In genomic region chr6:94631051-94631778, GRCm38 (mm10) we compare ENCODE assay signal across 9 mouse cellular contexts.
DNase-seq lines count a peak whose midpoint lies in the region; ATAC-seq and TF ChIP-seq lines count a peak whose summit lies in the region.
"Had no signal": no experiment of that assay in that cellular context is flagged by ENCODE, and none has a peak within 500 bp of the region (broad histone marks: within the 10 kb centered on the region; RNA-seq: fewer than 3 reads in every experiment).

No protein-coding gene starts in this region.

- no peaks in the 10 kb centered on the region for H3K27me3 ChIP-seq in E14TG2a.4 (ENCODE audit: insufficient read depth, low read length)
- no peaks in the 10 kb centered on the region for H3K27me3 ChIP-seq in forebrain, embryonic 14.5 days (replicated peaks; ENCODE audit: control insufficient read depth, insufficient read depth, low read length)

- WGBS in forebrain, embryonic 14.5 days: 38% methylated on average over 7 of the region's 7 CpGs

- H3K4me2 ChIP-seq in forebrain, embryonic 14.5 days (ENCODE audit: low read length): no peak overlapping the region

- ATAC-seq in forebrain, embryonic 14.5 days: peak; percentile 69
- no peak for ATAC-seq in cerebellum, adult (ENCODE audit: insufficient number of reproducible peaks, low FRiP score, low TSS enrichment)

- H3K9ac ChIP-seq in forebrain, embryonic 14.5 days (ENCODE audit: low read length): no peak overlapping the region
- H3K9ac ChIP-seq: liver, embryonic 14.5 days had no signal

- peaks cover 79% of the 10 kb centered on the region for H3K4me1 ChIP-seq in E14TG2a.4 (replicated peaks; ENCODE audit: low read depth, low read length)
- peaks cover 22% of the 10 kb centered on the region for H3K4me1 ChIP-seq in forebrain, embryonic 14.5 days (ENCODE audit: control insufficient read depth, insufficient read depth, low read length)

- H3K9me3 ChIP-seq in E14TG2a.4 (ENCODE audit: low read length): no peaks in the 10 kb centered on the region
- no peaks in the 10 kb centered on the region for H3K9me3 ChIP-seq in forebrain, embryonic 14.5 days (replicated peaks; ENCODE audit: control insufficient read depth, low read length)

- peak; percentile 47 for DNase-seq in cerebellum, adult 9-11 months
- DNase-seq in cerebellum, adult 11 months: no peak
- peak; percentile 72 for DNase-seq in forebrain, embryonic 14.5 days (ENCODE audit: low spot score)
- peak; percentile 72 for DNase-seq in lung, postnatal 10 days
- DNase-seq in MN1 (ENCODE audit: low spot score): no peak
- DNase-seq in ovary, postnatal 14 days (ENCODE audit: low spot score): no peak

- H3K4me3 ChIP-seq in E14TG2a.4 (replicated peaks; ENCODE audit: low read length): peak overlapping the region; percentile 35
- H3K4me3 ChIP-seq in forebrain, embryonic 14.5 days (ENCODE audit: low read depth, low read length): no peak overlapping the region

- H3K36me3 ChIP-seq in E14TG2a.4 (ENCODE audit: insufficient read depth, low read length): peaks cover 37% of the 10 kb centered on the region
- peaks cover 10% of the 10 kb centered on the region; the same call in 1 of the 2 replicates for H3K36me3 ChIP-seq in forebrain, embryonic 14.5 days (ENCODE audit: control insufficient read depth, insufficient read depth, low read length)

- TF ChIP-seq CTCF in E14TG2a.4 (conservative IDR thresholded peaks at IDR 0.05; ENCODE audit: low read length): no peak

- H3K27ac ChIP-seq in forebrain, embryonic 14.5 days (ENCODE audit: low read depth, low read length): peak overlapping the region; percentile 58
- H3K27ac ChIP-seq: liver, embryonic 14.5 days had no signal

Comparison
In these comparisons a context has a peak if more than half of its experiments do, and no peak if none do; other contexts are left out.
1. DNase-seq: peak in cerebellum, adult 9-11 months (single experiment), forebrain, embryonic 14.5 days (single experiment) and lung, postnatal 10 days (single experiment); none in cerebellum, adult 11 months (single experiment), MN1 (single experiment) and ovary, postnatal 14 days (single experiment).